Mouse (Mus musculus) frontal cortex, postnatal 10 days (tissue): Measurements from ENCODE around the gene Gm21773.
"Not testable (repeated sequence)": the region's sequence is repeated elsewhere in the genome, so short reads cannot be mapped to it uniquely, and the experiment has no call there.

Experiments
- DNase-seq, 2 experiments: peaks; one replicate each; pipeline ENCODE4 v3.0.0; 2022; ENCODE audit warnings: low spot score in 2 of 2, mixed read lengths in 1 of 2

Gene Gm21773

GRCm38 (mm10) chrY:25309260-25309659 lies at the start of gene Gm21773:
Gene Gm21773 (minus strand): TSS chrY:25309360.
- not testable (repeated sequence) for DNase-seq
